Mouse (Mus musculus) spleen, embryonic (tissue): Measurements from ENCODE around the gene Vma21-ps.
"Not testable (repeated sequence)": the region's sequence is repeated elsewhere in the genome, so short reads cannot be mapped to it uniquely, and the experiment has no call there.

Experiments
- CTCF ChIA-PET: fragments of 350-600 bp; sonication (Branson Sonifier 250); formaldehyde crosslinking; loops from one replicate; lab custom pipeline; 2022; lab: Charles Lee

Gene Vma21-ps

DNA sequence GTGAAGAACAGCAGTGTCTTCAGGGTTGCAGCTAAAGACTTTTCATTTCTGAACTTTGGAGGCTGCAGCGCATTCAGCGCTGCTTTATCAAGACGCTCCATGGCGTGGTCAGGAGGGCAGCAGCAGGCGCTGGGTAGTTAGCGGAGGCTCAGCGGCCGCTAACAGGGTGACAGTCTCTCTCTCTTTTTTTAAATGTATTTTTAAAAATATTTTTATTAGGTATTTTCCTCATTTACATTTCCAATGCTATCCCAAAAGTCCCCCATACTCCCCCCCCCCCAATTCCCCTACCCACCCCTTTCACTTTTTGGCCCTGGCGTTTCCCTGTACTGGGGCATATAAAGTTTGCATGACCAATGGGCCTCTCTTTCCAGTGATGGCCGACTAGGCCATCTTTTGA lies at the start of gene Vma21-ps:
TSS of gene Vma21-ps (minus strand) at position 101 of the 400 bp plus-strand sequence.
- CTCF ChIA-PET = not testable (repeated sequence)

DNA sequence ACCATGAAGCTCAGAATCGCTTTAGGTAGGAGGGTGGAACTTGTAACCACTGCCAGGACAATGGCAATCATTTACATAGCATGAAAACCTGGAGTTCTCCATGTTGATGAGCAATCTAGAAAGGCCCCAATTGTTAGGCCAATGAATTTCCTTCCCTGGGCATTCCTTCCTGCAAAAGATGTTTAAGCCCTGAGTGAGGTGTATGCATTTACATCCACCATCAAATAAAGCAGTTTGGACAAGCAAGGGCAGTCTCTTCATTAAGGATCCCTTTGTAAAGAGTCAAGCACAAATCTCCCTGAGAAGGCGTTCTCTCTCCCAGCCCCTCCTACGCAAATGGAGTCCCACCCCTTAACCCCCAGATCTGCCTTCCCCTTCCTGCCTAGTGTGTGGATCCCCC lies 46.0 kb upstream of the Vma21-ps start:
- CTCF ChIA-PET = no interaction called here

DNA sequence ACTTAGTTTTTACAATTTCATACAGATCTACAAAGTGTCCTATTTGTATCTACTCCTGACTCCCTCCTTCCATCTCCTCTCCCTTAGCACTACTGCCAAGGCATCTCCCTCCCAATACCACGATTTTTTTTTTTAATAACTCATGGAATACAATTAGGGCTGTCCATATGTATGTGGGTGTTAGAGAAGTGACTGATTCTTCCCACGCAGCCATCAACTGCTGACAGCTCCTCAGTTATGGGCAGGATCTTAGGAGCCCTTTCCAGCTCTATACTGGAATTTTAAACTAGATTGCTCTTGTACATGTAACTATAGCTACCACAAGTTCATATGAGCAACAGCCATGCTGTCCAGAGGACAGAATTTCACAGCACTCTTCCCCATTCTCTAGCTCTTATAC lies 33.6 kb upstream of the Vma21-ps start:
- CTCF ChIA-PET = no interaction called here

DNA sequence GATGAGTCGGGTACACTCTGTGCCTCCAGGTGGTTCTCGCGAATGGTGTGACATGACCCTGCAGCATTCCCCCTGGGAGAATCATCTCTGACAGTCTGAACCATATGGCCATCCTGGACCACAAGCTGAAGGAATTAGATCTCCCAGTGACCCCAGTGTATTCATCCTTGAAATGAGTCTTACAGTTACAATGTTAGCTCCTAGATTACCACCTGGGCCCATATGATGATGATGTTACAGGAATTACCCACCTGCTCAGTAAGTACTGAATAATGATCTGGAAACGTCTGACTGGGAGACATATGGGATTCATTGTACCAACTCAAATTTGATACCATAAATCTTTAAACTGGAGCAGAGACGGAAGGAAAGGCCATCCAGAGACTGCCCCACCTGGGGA lies 29.4 kb upstream of the Vma21-ps start:
- CTCF ChIA-PET = no interaction called here

DNA sequence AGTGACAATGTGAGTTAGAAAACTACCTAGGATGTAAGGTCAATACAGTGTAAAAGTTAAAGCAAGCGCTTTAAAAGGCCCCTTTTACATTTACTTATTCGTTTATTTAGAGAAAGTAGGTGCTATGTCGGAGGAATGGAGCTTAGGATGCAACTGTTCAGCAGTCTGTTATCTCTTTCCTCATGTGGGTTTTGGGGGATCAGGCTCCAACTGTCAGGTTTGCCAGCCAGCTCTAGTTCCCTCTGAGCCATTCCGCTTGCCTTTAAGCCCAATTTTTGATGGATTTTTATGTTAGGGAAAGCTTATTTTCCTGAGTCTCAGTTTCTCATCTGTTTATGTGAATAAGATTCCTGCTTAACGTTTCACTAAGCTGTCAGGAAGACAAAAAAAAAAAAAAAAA lies 22.3 kb upstream of the Vma21-ps start:
- CTCF ChIA-PET = no interaction called here

DNA sequence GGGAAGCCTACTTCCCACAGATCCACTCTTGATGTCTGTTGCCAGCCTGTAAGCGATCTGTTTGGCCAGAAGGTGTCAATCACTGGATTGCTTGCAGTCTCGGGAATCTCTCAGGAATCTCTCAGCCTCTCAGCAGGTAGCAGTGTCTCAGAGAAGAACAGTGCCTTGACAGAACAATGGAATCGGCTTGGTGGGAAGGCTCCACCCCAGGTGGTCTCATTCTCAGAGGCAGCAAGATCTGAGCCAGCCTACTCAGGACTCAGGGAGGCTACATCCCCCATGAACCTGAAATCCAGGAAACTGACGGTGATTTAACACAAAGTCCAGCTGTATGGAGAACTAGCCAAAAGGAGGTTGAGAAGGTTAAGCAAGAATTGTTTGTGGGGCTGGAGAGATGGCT lies 20.5 kb upstream of the Vma21-ps start:
- CTCF ChIA-PET = no interaction called here

DNA sequence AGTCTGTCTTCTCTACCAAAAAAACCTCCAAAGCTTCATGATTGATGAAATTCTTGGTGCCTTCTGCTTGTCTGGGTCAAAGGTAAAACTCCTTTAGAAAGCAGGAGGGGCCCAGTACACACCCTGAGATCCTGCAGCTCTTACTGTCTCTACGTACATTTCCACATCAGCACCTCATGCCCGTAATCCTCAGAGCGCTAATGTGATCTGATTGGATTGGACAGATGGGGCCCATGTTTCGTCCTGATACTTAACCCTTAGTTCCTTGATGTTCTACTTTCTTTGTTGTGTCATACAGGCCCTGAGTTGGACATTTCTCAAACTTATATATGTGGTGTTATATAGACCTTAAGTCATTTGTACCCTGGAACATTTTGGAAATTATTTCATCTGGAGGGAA lies 9.6 kb downstream of the Vma21-ps start:
- CTCF ChIA-PET = no interaction called here

DNA sequence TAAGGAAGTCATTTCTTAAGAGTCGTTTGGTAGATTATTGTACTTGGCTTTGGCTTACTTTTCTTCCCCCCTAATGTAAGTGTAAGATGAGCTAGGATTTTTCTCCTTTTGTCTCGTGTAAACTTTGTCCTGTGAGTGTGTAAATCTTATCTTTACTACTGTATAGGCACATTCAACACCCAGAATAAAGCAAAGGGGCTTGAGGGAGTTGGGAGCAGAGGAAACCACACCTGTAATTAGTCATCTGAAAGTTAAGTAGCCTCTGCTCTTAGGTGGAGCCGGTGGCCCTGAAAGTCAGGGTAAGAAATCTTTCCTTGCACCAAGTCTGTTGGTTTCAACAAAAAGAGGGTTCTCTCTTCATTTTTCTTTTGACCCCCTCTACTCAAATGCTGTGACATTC lies 23.6 kb downstream of the Vma21-ps start:
- CTCF ChIA-PET = no interaction called here

DNA sequence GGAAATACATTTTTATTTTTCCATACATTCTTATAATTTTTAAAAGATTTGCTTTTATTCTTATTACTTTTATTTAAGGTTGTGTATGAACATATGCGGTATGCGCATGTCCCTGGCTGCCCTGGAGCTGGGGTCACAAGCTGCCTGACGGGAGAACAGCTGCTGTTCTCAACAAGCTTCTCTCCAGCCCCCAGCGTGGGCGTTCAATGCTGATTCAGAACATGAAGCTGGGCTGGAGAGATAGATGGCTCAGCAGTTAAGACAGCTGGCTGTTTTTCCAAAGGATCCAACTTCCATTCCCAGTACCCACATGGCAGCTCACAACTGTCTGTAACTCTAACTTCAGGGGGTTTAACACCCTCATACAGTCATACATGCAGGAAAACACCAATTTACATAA lies 35.7 kb downstream of the Vma21-ps start:
- CTCF ChIA-PET = no interaction called here

DNA sequence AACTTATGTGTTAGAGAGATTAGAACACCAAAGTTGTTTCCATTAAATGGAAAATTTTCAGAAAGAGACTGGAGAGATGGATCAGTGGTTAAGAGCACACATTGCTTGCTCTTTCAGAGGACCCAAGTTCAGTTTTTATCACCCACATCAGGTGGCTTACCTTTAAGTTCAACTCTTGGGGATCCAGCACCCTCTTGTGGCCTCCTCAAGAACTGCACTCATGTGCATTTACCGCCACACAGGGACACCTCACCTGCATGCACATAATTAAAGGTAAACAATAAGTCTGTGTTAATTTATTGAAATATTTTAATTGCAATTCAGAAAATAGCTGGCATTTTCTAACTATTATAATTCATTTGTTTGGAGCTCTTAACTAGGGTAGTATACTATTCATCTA lies 37.3 kb downstream of the Vma21-ps start:
- CTCF ChIA-PET = no interaction called here
